Comparison of ENCODE assay signal across 17 mouse cellular contexts in the genomic region with DNA sequence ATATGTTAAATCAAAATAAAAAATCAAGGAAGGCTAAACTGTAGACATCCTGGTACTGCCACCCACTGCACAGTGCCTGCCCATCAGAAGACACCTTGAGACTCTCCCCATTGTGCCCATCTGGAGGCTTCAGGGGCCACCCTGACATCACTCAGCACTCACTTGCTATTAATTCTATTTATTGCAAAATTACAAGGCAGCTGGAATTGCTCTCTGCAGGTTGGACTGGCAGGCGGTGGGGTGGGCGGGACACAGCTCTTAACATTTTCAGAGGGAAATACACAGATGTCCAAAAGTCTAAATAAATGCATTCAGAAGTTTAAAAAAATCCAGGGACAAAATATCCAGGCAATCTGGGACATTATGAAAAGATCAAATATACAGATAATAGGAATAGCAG.
DNase-seq lines count a peak whose midpoint lies in the region; ATAC-seq lines count a peak whose summit lies in the region.
"Had no signal": no experiment of that assay in that cellular context is flagged by ENCODE, and none has a peak within 500 bp of the region (broad histone marks: within the 10 kb centered on the region; RNA-seq: fewer than 3 reads in every experiment).

No protein-coding gene starts in this region.

- peak; percentile 49 for DNase-seq in brain, adult 2 months (ENCODE audit: low read depth, low spot score)
- peak; percentile 72 for DNase-seq in layer of hippocampus, adult 11-12 months (ENCODE audit: low spot score)
- DNase-seq in layer of hippocampus, postnatal 10 days (ENCODE audit: low spot score in 2 of 2), result peak; percentile 27 to 41
- DNase-seq in right cerebral cortex, postnatal 14 days, result peak; percentile 7
- no peak for DNase-seq in adrenal gland, adult 2 months
- no peak for DNase-seq in cerebellum, postnatal 25 days
- DNase-seq: adrenal gland, adult 8-10 months; cerebellum, adult 18-20 months; gastrocnemius, postnatal 25 days; heart, adult 2 months; heart, postnatal 36 days; kidney, adult 11 months; left cerebral cortex, postnatal 4 days; thymus, adult 2 months; thymus, postnatal 4 days had no signal

- no peak for ATAC-seq in granulocyte monocyte progenitor cell, adult 5-6 weeks (replicated peaks; ENCODE audit: poor library complexity, severe bottlenecking)
- ATAC-seq: forebrain, embryonic 14.5 days had no signal

Comparison
In these comparisons a context has a peak if more than half of its experiments do, and no peak if none do; other contexts are left out.
1. DNase-seq: peak in brain, adult 2 months (single experiment), layer of hippocampus, adult 11-12 months (single experiment), layer of hippocampus, postnatal 10 days (2 of 2) and right cerebral cortex, postnatal 14 days (single experiment); none in adrenal gland, adult 2 months (single experiment) and cerebellum, postnatal 25 days (0 of 2).